Mouse (Mus musculus) layer of hippocampus, postnatal 14 days (tissue): ENCODE data around the gene Atic. TPM values are rescaled to one million over a fixed set of nuclear protein-coding genes. Genes with fewer than 3 reads are reported as not detected.

ENCODE experiments used
- DNase-seq, 2 experiments: peaks; one replicate each; pipeline ENCODE4 v3.0.0; 2021 to 2022; ENCODE audit warnings: low spot score in 2 of 2, mixed read lengths in 1 of 2
- long read RNA-seq, 2 experiments: library from polyadenylated mRNA; stranded (forward); transcript quantifications; one replicate each; pipeline ENCODE4 v2.0.0; 2021
- total RNA-seq, 2 experiments: library from RNA; stranded (reverse); gene quantifications; 2 replicates each; pipeline ENCODE4 v1.2.3; 2021

Atic gene
- 10 to 100 TPM; 33.0 to 34.2 TPM for total RNA-seq
- long read RNA-seq, experiment 1, transcript Atic-201 (16 exons, 2,845 nt) = major isoform, 13 of 16 reads
- long read RNA-seq, experiment 1, partial matches to known transcripts = 3 of 16 reads
- long read RNA-seq, experiment 1, other reads (novel, unspliced or antisense) = 0 of 16 reads
- long read RNA-seq, experiment 2, transcript Atic-201 (16 exons, 2,845 nt) = major isoform, 12 of 16 reads
- long read RNA-seq, experiment 2, partial matches to known transcripts = 1 of 16 reads
- long read RNA-seq, experiment 2, other reads (novel, unspliced or antisense) = 3 of 16 reads

GRCm38 (mm10) chr1:71556688-71557612, at the start of gene Atic:
TSS of gene Atic (plus strand) at chr1:71557150.
- DNase-seq = peak; percentile 75 to 83

GRCm38 (mm10) chr1:71507251-71507650, 49.7 kb upstream of the Atic start:
- DNase-seq = no peak

GRCm38 (mm10) chr1:71515041-71515440, 41.9 kb upstream of the Atic start:
- DNase-seq = no peak

GRCm38 (mm10) chr1:71528808-71529648, 27.9 kb upstream of the Atic start:
- DNase-seq = no peak

GRCm38 (mm10) chr1:71530779-71531178, 26.2 kb upstream of the Atic start:
- DNase-seq = no peak

- DNase-seq = no peak
Measured at GRCm38 (mm10) chr1:71531653-71532052, 25.3 kb upstream of the Atic start.

- DNase-seq = peak in 1 of 2 experiments; percentile 22
Measured at GRCm38 (mm10) chr1:71539641-71540040, 17.3 kb upstream of the Atic start.

GRCm38 (mm10) chr1:71540437-71540836, 16.5 kb upstream of the Atic start:
- peak; percentile 54 to 80 for DNase-seq

- DNase-seq = no peak
Measured at GRCm38 (mm10) chr1:71550626-71551195, 6.2 kb upstream of the Atic start.

GRCm38 (mm10) chr1:71560626-71561025, 3.7 kb downstream of the Atic start:
- DNase-seq = no peak

GRCm38 (mm10) chr1:71564291-71564690, 7.3 kb downstream of the Atic start:
- no peak for DNase-seq

GRCm38 (mm10) chr1:71567884-71568605, 11.1 kb downstream of the Atic start:
- DNase-seq = no peak

- no peak for DNase-seq
Measured at GRCm38 (mm10) chr1:71570116-71570515, 13.2 kb downstream of the Atic start.

- no peak for DNase-seq
Measured at GRCm38 (mm10) chr1:71575987-71576386, 19.0 kb downstream of the Atic start.

- DNase-seq = no peak
Measured at GRCm38 (mm10) chr1:71576837-71577236, 19.9 kb downstream of the Atic start.

- DNase-seq = no peak
Measured at GRCm38 (mm10) chr1:71579526-71579925, 22.6 kb downstream of the Atic start.

- no peak for DNase-seq
Measured at GRCm38 (mm10) chr1:71580408-71580807, 23.5 kb downstream of the Atic start.

GRCm38 (mm10) chr1:71583302-71583701, 26.4 kb downstream of the Atic start:
- DNase-seq = no peak

- no peak for DNase-seq
Measured at GRCm38 (mm10) chr1:71583900-71584299, 26.9 kb downstream of the Atic start.

GRCm38 (mm10) chr1:71586658-71587057, 29.7 kb downstream of the Atic start:
- no peak for DNase-seq
